Mouse (Mus musculus) stomach, postnatal 0 days (tissue): Measurements from ENCODE around the gene Scn3b.

ENCODE experiments used
- CTCF ChIP-seq: IDR thresholded peaks from 2 replicates; pipeline ENCODE4 v1.5.1; 2016; ENCODE audit warnings: antibody characterized with exemption, low read depth, mild to moderate bottlenecking, moderate library complexity
- EP300 ChIP-seq: optimal IDR thresholded peaks from 2 replicates; pipeline ENCODE3; 2016; ENCODE audit warnings: antibody characterized with exemption

- TF ChIP-seq CTCF (no peak), EP300 (no peak)
Observed at GRCm38 (mm10) chr9:40231019-40231418, 38.0 kb upstream of the Scn3b start.
